Mouse (Mus musculus) heart, postnatal 0 days (tissue): ENCODE measurements around the gene Map7d3.

Experiments
- CTCF ChIP-seq: IDR thresholded peaks from 2 replicates; pipeline ENCODE4 v1.5.1; 2016; ENCODE audit warnings: antibody characterized with exemption, control low read depth, low read depth
- EP300 ChIP-seq: IDR thresholded peaks from 2 replicates; pipeline ENCODE4 v1.6.1; 2016; ENCODE audit warnings: antibody characterized with exemption, low read depth

DNA sequence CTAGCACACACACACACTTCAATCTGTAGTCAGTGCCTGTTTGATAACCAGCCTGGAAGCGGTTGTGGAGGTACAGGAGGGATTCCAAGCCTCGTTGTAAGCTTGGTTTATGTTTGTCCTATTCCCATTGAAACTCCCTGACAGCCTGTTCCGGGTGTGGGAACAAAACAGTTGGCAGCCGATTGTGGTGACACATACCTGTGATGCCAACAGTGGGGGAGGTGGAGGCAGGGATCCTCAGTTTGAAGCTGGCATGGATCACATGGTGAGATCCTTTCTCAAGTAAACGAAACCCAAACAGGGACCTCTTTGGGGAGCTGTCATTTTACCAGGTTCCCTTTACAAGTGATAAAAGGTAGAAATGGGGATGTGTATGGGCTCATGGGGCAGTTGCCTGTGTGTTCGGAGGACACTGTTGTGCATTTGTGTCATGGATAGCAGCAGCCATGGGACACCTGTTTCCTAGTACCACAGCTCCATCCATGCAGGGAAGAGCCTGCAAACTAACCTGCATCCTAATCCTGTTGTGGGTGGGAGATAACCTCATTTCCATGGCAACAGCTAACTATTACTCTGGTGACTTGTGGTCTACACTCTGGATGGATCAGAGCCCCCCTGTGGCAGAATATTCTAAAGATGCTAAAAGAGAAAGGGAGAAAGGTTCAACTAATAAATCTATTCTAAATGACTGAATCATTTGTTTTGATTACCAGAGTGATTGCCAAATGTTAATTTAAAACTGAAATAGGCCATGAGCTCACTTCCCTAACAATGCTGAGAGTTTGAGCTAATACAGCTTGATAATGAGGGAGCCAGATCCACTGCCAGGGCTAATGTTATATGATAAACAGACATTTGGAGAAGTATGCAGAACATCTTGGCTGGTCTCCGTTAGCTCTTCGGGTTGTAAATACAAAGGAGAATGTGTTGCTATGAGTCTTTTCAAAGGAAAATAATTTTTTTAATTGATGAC, 68.5 kb downstream of the Map7d3 start:
- no peak for TF ChIP-seq EP300
- no peak for TF ChIP-seq CTCF
